Mouse (Mus musculus) mature B cell (primary cell): ENCODE data around the gene Zkscan8.
"Not testable (repeated sequence)": the region's sequence is repeated elsewhere in the genome, so short reads cannot be mapped to it uniquely, and the experiment has no call there.

Experiments
- in situ Hi-C: fragments of 300-500 bp; cut with MboI; formaldehyde crosslinking; loops from 2 replicates; pipeline ENCODE4 v1.14.3; 2019

Zkscan8 gene

GRCm38 (mm10) chr13:21530781-21531201 lies at the start of gene Zkscan8:
Gene Zkscan8, minus strand, starts transcription at chr13:21531120.
- in situ Hi-C loops: no loop called here

GRCm38 (mm10) chr13:21559793-21560192 lies 28.9 kb upstream of the Zkscan8 start, which contains the start of gene Olfr1535:
Gene Olfr1535, minus strand, starts transcription at chr13:21559893.
- in situ Hi-C loops: no loop called here

- in situ Hi-C loops: no loop called here
These were observed 19.6 kb upstream of the Zkscan8 start for GRCm38 (mm10) chr13:21550416-21551110.

GRCm38 (mm10) chr13:21549487-21549886 lies 18.6 kb upstream of the Zkscan8 start:
- in situ Hi-C loops: no loop called here

GRCm38 (mm10) chr13:21542708-21543107 lies 11.8 kb upstream of the Zkscan8 start, which contains the start of gene Olfr1366:
Gene Olfr1366, minus strand, starts transcription at chr13:21542808.
- in situ Hi-C loops: no loop called here

- in situ Hi-C loops: no loop called here
These were observed 784 bp downstream of the Zkscan8 start for GRCm38 (mm10) chr13:21530136-21530535.

- in situ Hi-C loops: no loop called here
These were observed 24.7 kb downstream of the Zkscan8 start for GRCm38 (mm10) chr13:21506221-21506649.

- in situ Hi-C loops: no loop called here
These were observed 28.6 kb downstream of the Zkscan8 start for GRCm38 (mm10) chr13:21502296-21502695.

GRCm38 (mm10) chr13:21501182-21501581 lies 29.7 kb downstream of the Zkscan8 start, which contains the start of gene Gm11273:
Gene Gm11273, minus strand, starts transcription at chr13:21501418.
- in situ Hi-C loops: not testable (repeated sequence)

GRCm38 (mm10) chr13:21495080-21495479 lies 35.8 kb downstream of the Zkscan8 start, which contains the start of gene AK157302:
Gene AK157302, plus strand, starts transcription at chr13:21495223.
- in situ Hi-C loops: no loop called here

- in situ Hi-C loops: no loop called here
These were observed 38.1 kb downstream of the Zkscan8 start for GRCm38 (mm10) chr13:21492847-21493246.

- in situ Hi-C loops: no loop called here
These were observed 44.0 kb downstream of the Zkscan8 start for GRCm38 (mm10) chr13:21486881-21487280.

- in situ Hi-C loops: not testable (repeated sequence)
These were observed 51.9 kb downstream of the Zkscan8 start, which contains the start of the genes Zkscan4 and Gm10065 for GRCm38 (mm10) chr13:21478759-21479670. Gene Zkscan4, plus strand, starts transcription at chr13:21478907. Gene Gm10065, minus strand, starts transcription at chr13:21479441.

GRCm38 (mm10) chr13:21472427-21472826 lies 58.5 kb downstream of the Zkscan8 start:
- in situ Hi-C loops: no loop called here

GRCm38 (mm10) chr13:21469097-21469496 lies 61.8 kb downstream of the Zkscan8 start:
- in situ Hi-C loops: no loop called here

- in situ Hi-C loops: no loop called here
These were observed 62.6 kb downstream of the Zkscan8 start, which contains the start of gene Nkapl for GRCm38 (mm10) chr13:21468061-21469019. Gene Nkapl, minus strand, starts transcription at chr13:21468509.

GRCm38 (mm10) chr13:21467336-21467735 lies 63.6 kb downstream of the Zkscan8 start:
- in situ Hi-C loops: no loop called here
